Mouse (Mus musculus): ENCODE measurements around the gene Cox7b. TPM values are rescaled to one million over a fixed set of nuclear protein-coding genes. Genes with fewer than 3 reads are reported as not detected.
A peak's percentile ranks its signal among the peaks of the same experiment; 100 is the strongest.
"Not testable (repeated sequence)": the region's sequence is repeated elsewhere in the genome, so short reads cannot be mapped to it uniquely, and the experiment has no call there.

The Cox7b gene
- 100 to 1,000 TPM; 826 to 910 TPM for total RNA-seq (2021)
- long read RNA-seq, experiment 1, transcript Cox7b-201 (3 exons, 1,001 nt), result major isoform, 1,914 of 2,117 reads
- long read RNA-seq, experiment 1, transcript Cox7b-203 (2 exons, 526 nt), result minor isoform, 21 of 2,117 reads
- long read RNA-seq, experiment 1, partial matches to known transcripts, result 170 of 2,117 reads
- long read RNA-seq, experiment 1, other reads (novel, unspliced or antisense), result 12 of 2,117 reads
- long read RNA-seq, experiment 2, transcript Cox7b-203 (2 exons, 526 nt), result minor isoform, 25 of 2,268 reads
- long read RNA-seq, experiment 2, transcript Cox7b-201 (3 exons, 1,001 nt), result major isoform, 2,067 of 2,268 reads
- long read RNA-seq, experiment 2, partial matches to known transcripts, result 165 of 2,268 reads
- long read RNA-seq, experiment 2, other reads (novel, unspliced or antisense), result 11 of 2,268 reads

DNA sequence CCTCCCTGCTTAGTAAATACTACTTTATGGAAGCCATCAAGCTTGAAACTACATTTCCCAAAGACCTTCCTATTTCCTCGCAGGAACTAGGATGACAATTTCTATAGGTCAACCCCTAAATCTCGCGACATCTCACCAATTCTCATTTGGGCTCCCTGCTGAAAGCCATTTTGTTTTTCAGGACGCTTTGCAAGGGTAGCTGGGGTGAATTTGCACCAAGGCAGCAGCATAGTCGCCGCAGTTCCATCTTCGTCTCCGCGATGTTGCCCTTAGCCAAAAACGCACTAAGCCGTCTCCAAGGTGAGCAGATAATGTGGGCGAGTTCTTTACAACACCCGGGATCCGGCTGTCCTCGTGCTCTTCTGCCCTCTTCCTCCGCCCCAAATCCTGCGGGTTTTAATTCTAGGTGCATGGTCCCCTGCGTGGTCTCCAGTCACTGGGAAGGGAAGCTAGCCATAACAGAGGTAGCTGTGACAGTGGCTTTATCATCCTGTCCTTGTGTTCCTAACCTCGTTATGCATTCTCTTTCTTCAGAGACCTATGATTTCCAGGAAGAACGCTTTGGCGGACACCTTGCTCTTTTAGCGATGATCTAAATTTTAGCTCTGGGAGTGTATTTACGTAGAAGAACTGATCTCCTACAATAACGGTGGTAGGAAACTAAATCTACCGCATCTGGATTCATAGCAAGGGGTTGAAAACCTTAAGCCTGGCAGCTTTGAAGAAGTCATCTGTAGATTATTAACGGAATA lies at the start of gene Cox7b:
Cox7b (plus strand) TSS at position 130 of the 752 bp plus-strand sequence.
- intact Hi-C loops (cut with DNase I), result no loop called here
- peak; percentile 42 to 69 for DNase-seq

GRCm38 (mm10) chrX:106001605-106002004 lies 13.9 kb upstream of the Cox7b start:
- DNase-seq, result no peak
- intact Hi-C loops (cut with DNase I), result no loop called here

GRCm38 (mm10) chrX:106010762-106011161 lies 4.7 kb upstream of the Cox7b start:
- DNase-seq, result no peak
- intact Hi-C loops (cut with DNase I), result loop anchor here (5.0 kb wide), 1 partner anchor 83 kb away; the partner anchor contains the start of gene Atrx

GRCm38 (mm10) chrX:106011465-106012159 lies 3.9 kb upstream of the Cox7b start, which contains the start of gene Magt1:
TSS of gene Magt1 (minus strand) at chrX:106011906.
- intact Hi-C loops (cut with DNase I), result loop anchor here (5.0 kb wide), 1 partner anchor 84 kb away; the partner anchor contains the start of gene Atrx
- peak; percentile 72 to 80 for DNase-seq

DNA sequence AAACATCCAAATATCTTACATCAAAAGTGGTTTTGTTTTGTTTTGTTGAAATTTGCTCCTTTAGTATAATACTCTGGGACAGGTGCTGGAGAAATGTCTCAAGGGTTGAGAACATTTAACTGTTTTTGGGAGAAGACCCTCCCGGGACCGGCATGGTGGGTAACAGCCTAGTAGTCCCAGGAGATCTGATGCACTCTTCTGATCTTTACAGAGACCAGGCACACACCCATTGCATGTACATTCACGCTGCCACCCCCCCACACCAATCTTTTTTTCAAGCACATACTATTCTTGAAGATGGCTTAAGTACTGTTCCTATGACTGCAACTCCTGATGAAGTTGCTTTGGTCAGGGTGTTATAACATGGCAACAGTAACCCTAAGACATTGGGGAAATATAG lies 2.9 kb upstream of the Cox7b start:
- no peak for DNase-seq
- intact Hi-C loops (cut with DNase I), result loop anchor here (5.0 kb wide), 1 partner anchor 85 kb away; the partner anchor contains the start of gene Atrx

DNA sequence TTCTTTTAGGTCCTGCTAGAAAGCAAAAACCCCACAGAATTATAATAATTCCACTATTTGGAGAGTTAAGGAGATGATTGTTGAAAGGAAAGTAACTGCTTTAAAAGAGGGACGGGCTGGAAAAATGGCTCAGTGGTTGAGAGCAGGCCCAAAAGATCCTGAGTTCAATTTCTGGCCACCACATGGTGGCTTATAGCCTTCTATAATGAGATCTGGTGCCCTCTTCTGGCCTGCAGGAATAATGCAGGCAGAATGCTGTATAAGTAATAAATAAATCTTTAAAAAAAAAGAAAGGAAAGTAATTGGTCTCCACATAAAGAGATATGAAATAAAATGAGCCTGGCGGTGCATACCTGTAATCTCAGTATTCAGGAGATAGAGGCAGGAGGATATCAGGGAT lies 2.3 kb upstream of the Cox7b start:
- intact Hi-C loops (cut with DNase I), result loop anchor here (5.0 kb wide), 1 partner anchor 86 kb away; the partner anchor contains the start of gene Atrx
- DNase-seq, result no peak

DNA sequence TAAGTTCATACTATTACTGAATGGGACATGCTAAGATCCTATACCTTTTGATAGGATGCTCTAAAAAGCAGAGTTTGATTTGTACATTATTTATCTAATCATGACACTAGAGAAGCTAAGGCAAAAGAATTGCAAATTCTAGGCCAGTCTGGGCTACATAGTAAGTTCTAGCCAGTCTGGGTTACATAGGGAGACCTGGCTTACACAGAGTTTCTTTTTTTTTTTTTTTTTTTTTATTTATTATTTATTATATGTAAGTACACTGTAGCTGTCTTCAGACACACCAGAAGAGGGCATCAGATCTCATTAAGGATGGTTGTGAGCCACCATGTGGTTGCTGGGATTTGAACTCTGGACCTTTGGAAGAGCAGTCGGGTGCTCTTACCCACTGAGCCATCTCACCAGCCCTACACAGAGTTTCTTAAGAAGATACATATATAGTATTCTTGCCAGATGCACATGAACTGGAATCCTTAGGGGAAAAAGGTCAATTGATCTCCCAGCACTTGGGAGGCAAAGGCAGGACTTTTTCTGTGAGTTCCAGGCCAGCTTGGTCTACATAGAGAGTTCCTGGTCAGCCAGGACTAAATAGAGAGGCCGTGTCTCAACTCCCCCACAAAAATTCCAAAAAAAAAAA lies 641 bp upstream of the Cox7b start:
- intact Hi-C loops (cut with DNase I), result loop anchor here (5.0 kb wide), 1 partner anchor 88 kb away; the partner anchor contains the start of gene Atrx
- DNase-seq, result not testable (repeated sequence)

DNA sequence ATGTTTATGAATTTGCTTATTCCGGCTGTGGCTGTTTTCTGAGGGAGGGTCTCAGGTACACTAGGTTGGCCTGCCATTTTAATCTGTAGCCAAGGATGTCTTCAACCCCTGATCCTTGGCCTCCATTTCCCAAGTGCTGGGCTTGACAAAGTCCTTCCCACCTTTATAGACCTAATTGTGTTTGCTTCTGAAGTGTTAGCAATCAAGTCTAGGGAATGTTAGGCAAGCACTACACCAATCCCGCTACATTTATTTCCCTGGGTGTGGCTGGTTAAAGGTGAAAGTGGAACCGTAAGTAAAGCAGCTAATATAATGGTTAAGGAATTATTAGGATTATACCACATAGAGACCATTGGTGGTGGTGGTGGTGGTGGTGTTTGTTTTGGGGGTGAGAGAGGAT lies 1.6 kb downstream of the Cox7b start:
- DNase-seq, result no peak
- intact Hi-C loops (cut with DNase I), result no loop called here

DNA sequence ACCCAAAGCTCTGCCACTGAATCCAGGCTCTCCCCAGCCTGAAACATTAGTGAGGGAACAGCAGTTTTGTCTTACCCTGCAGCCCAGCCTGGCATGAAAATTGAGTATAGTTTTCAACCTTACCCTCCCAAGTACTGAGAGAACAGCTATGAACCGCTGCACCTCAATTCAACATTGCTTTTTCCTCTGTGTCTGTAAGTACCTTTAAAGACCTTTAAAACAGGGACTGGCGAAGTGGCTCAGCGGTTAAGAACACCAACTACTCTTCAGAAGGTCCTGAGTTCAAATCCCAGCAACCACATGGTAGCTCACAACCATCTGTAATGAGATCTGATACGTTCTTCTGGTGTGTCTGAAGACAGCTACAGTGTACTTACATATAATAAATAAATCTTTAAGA lies 2.0 kb downstream of the Cox7b start:
- intact Hi-C loops (cut with DNase I), result no loop called here
- no peak for DNase-seq

- peak; percentile 79 to 86 for DNase-seq
- intact Hi-C loops (cut with DNase I), result loop anchor here (2.0 to 5.0 kb wide), 2 partner anchors 82 to 146 kb away; no protein-coding TSS in a partner anchor
Measured at GRCm38 (mm10) chrX:106026418-106027342, 11.2 kb downstream of the Cox7b start, which contains the start of gene Atp7a. TSS of gene Atp7a (plus strand) at chrX:106027276.

GRCm38 (mm10) chrX:106027343-106027674 lies 11.8 kb downstream of the Cox7b start:
- intact Hi-C loops (cut with DNase I), result loop anchor here (2.0 to 5.0 kb wide), 2 partner anchors 81 to 145 kb away; no protein-coding TSS in a partner anchor
- no peak for DNase-seq

DNA sequence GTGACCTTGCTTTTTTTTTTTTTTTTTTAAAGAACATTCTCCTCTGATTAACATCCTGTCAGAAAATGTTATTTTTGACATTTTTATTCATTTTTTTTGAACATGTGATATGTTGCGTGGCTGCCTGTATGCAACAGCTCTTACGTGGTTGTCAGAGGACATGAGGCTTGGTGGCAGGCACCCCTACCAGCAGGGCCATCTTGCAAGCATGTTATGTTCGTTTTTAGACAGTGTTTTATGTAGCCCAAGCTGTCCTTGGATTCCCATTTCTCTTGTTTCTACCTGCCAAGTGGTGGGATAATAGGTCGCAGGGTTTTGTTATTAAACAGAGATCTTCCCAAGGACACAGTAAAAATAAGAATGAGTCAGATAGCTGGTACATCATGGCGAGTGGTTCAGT lies 14.7 kb downstream of the Cox7b start:
- DNase-seq, result no peak
- intact Hi-C loops (cut with DNase I), result no loop called here

DNA sequence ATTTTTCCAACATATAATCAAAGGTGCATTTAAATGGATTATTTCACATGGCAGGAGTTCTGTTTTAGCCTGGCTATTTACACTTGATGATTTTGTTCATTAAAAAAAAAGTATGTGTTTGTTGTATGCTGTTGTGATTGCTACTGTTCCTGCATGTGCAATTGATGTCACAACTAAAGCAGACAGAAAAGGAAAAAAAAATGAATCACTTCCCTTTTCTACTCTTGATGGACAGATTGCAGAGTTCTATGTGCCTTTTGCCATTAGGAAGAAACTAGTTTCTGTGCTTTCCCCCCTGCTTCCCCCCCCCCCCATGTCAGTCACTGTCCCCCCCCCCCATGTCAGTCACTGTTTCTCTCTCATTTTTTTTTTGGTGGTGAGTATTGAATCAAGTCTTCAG lies 15.6 kb downstream of the Cox7b start:
- no peak for DNase-seq
- intact Hi-C loops (cut with DNase I), result no loop called here

GRCm38 (mm10) chrX:106035727-106036126 lies 20.2 kb downstream of the Cox7b start:
- no peak for DNase-seq
- intact Hi-C loops (cut with DNase I), result no loop called here

- intact Hi-C loops (cut with DNase I), result no loop called here
- no peak for DNase-seq
Measured at GRCm38 (mm10) chrX:106037185-106037752, 21.8 kb downstream of the Cox7b start.

DNA sequence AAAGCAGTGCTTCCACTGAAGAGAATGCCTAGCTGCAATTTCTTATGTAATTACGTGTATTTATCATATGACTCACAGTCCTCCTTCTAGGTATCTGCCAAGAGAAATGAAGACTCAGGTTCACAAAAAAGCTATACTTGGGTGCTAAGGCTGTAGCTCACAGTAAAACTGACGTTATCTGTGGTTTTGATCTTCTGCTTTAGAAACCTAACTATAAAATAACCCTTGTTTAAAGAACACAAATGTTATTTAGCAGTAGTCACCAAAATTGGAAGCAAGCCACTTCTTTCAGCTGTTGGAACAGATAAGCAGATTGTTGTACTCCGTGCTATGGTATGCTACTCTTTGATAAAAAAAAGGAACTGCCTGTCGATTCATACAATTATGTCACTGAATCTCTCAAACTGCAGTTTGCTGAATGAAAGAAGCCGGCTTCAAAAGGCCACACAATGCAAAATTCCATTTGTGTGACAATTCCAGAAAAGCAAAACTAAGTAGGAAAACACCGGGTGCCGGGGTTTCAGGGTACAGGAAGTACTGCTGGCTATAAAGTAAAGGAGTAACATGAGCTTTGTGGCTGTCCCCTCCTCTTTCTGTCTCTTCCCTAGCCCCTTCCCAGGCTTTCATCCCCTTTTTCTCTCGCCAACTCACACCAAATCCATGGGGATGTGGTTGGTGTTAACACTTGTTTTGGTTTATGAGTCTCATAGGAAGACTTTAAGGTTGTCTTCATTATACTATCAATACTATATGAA lies 28.5 kb downstream of the Cox7b start:
- no peak for DNase-seq
- intact Hi-C loops (cut with DNase I), result no loop called here

DNA sequence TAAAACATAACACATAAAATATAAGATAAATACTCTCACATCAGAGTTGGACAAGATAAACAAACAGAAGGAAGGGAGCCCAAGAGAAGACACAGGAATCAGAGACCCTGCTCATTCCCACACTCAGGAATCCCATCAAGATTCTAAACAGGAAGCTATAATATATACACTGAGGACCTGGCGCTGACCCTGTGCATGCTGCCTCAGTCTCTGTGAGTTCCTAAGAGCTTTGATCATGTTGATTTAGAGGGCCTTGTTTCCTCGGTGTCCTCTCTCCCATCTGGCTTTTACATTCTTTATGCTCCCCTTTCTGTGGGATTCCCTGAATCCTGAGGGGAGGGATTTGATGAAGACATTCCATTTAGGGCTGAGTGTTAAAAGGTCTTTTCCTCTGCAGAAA lies 30.0 kb downstream of the Cox7b start:
- intact Hi-C loops (cut with DNase I), result no loop called here
- no peak for DNase-seq

DNA sequence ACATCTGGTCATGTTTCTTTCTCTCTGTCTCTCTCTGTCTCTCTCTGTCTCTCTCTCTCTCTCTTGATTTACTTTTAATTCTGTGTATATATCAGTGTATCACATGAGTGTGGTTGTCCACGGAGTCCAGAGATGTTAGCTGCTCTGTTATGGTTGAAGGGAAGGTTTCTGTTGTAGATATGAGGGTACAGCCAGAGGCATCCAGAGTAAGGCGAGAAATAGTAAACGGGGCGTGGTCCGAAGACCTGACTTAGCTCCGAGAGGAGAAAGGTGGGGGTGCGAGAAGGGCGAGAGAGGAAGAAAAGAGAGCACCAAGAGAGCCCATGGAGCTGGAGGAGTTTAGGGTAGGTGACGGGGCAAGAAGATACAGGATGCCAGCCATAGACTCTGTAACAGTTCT lies 30.4 kb downstream of the Cox7b start:
- DNase-seq, result no peak
- intact Hi-C loops (cut with DNase I), result no loop called here

Data from gastrocnemius, postnatal 36 days (tissue).